Mouse (Mus musculus): Measurements from ENCODE around the gene Efna1. TPM values are rescaled to one million over a fixed set of nuclear protein-coding genes. Genes with fewer than 3 reads are reported as not detected.
A peak's percentile ranks its signal among the peaks of the same experiment; 100 is the strongest.

Efna1 gene
- polyA plus RNA-seq, 1 experiment from 2014 or later = 12.5 TPM

GRCm38 (mm10) chr3:89318971-89319590 is 38.1 kb upstream of the Efna1 start:
- Histone ChIP-seq H3K36me3 (peaks cover 23% of the 10 kb centered on the region), H3K9me3 (no peaks in the 10 kb centered on the region), H3K4me2 (peak overlapping the region; percentile 83), H3K4me3 (peak overlapping the region; percentile 76), H3K4me1 (replicated peaks) (peaks cover 83% of the 10 kb centered on the region), H3K27ac (replicated peaks) (peak overlapping the region; percentile 97), H3K27me3 (peaks cover 22% of the 10 kb centered on the region), H3K9ac (peak overlapping the region; percentile 96)
- 8% methylated on average over 21 of the region's 21 CpGs for WGBS
- no peak for ATAC-seq (ENCODE audit: low read depth)

- ATAC-seq (ENCODE audit: low read depth) = no peak
- WGBS = 73% methylated on average over 8 of the region's 8 CpGs
- peaks cover 22% of the 10 kb centered on the region for H3K27me3 ChIP-seq
Measured at GRCm38 (mm10) chr3:89318316-89318715, 37.4 kb upstream of the Efna1 start.

GRCm38 (mm10) chr3:89317246-89317645 is 36.3 kb upstream of the Efna1 start:
- Histone ChIP-seq H3K27ac (replicated peaks) (peak overlapping the region; percentile 43; the same call in 1 of the 2 replicates), H3K9ac (peak overlapping the region; percentile 56), H3K9me3 (no peaks in the 10 kb centered on the region), H3K4me3 (no peak overlapping the region), H3K4me2 (peak overlapping the region; percentile 51), H3K27me3 (peaks cover 22% of the 10 kb centered on the region), H3K36me3 (peaks cover 36% of the 10 kb centered on the region), H3K4me1 (replicated peaks) (peaks cover 76% of the 10 kb centered on the region)
- ATAC-seq (ENCODE audit: low read depth) = no peak
- WGBS = 56% methylated on average over 6 of the region's 6 CpGs

More at GRCm38 (mm10) chr3:89318316-89318715, 37.4 kb upstream of the Efna1 start:
- no peak overlapping the region for H3K27ac ChIP-seq (replicated peaks)
- peak overlapping the region; percentile 3; the same call in 1 of the 2 replicates for H3K9ac ChIP-seq
- peak overlapping the region; percentile 51; the same call in 1 of the 2 replicates for H3K4me2 ChIP-seq
- no peak overlapping the region for H3K4me3 ChIP-seq
- H3K36me3 ChIP-seq = peaks cover 28% of the 10 kb centered on the region
- H3K9me3 ChIP-seq = no peaks in the 10 kb centered on the region
- peaks cover 82% of the 10 kb centered on the region for H3K4me1 ChIP-seq (replicated peaks)

GRCm38 (mm10) chr3:89316833-89317232 is 35.9 kb upstream of the Efna1 start:
- Histone ChIP-seq H3K4me2 (peak overlapping the region; percentile 51), H3K4me1 (replicated peaks) (peaks cover 71% of the 10 kb centered on the region), H3K9ac (peak overlapping the region; percentile 56), H3K27me3 (peaks cover 22% of the 10 kb centered on the region), H3K4me3 (peak overlapping the region; percentile 6), H3K27ac (replicated peaks) (peak overlapping the region; percentile 43; the same call in 1 of the 2 replicates), H3K36me3 (peaks cover 36% of the 10 kb centered on the region), H3K9me3 (no peaks in the 10 kb centered on the region)
- peak; percentile 9; the same call in 1 of the 2 replicates for ATAC-seq (ENCODE audit: low read depth)
- 0% methylated on average over 4 of the region's 4 CpGs for WGBS

- Histone ChIP-seq H3K4me1 (replicated peaks) (peaks cover 65% of the 10 kb centered on the region), H3K36me3 (peaks cover 36% of the 10 kb centered on the region), H3K27me3 (peaks cover 22% of the 10 kb centered on the region), H3K4me3 (peak overlapping the region; percentile 19), H3K9me3 (no peaks in the 10 kb centered on the region), H3K27ac (replicated peaks) (peak overlapping the region; percentile 28; the same call in 1 of the 2 replicates), H3K9ac (peak overlapping the region; percentile 56), H3K4me2 (peak overlapping the region; percentile 51)
- WGBS = 9% methylated on average over 40 of the region's 40 CpGs
- ATAC-seq (ENCODE audit: low read depth) = no peak
Measured at GRCm38 (mm10) chr3:89315930-89316831, 35.2 kb upstream of the Efna1 start.

GRCm38 (mm10) chr3:89315195-89315929 is 34.4 kb upstream of the Efna1 start:
- WGBS = 6% methylated on average over 21 of the region's 26 CpGs
- Histone ChIP-seq H3K9ac (peak overlapping the region; percentile 56; the same call in 1 of the 2 replicates), H3K9me3 (no peaks in the 10 kb centered on the region), H3K27ac (replicated peaks) (no peak overlapping the region), H3K4me2 (peak overlapping the region; percentile 51), H3K4me1 (replicated peaks) (peaks cover 57% of the 10 kb centered on the region), H3K4me3 (peak overlapping the region; percentile 19), H3K36me3 (peaks cover 36% of the 10 kb centered on the region), H3K27me3 (peaks cover 22% of the 10 kb centered on the region)
- ATAC-seq (ENCODE audit: low read depth) = 0 out of 2 replicates have a peak, but pooled peaks have one; percentile 7

- Histone ChIP-seq H3K36me3 (peaks cover 36% of the 10 kb centered on the region), H3K4me3 (0 out of 2 replicates have a peak overlapping the region, but pooled peaks have one; percentile 19), H3K9me3 (no peaks in the 10 kb centered on the region), H3K9ac (0 out of 2 replicates have a peak overlapping the region, but pooled peaks have one; percentile 56), H3K4me1 (replicated peaks) (peaks cover 51% of the 10 kb centered on the region), H3K4me2 (peak overlapping the region; percentile 51; the same call in 1 of the 2 replicates), H3K27ac (replicated peaks) (no peak overlapping the region), H3K27me3 (peaks cover 22% of the 10 kb centered on the region)
- WGBS = 32% methylated on average over 2 of the region's 2 CpGs
- ATAC-seq (ENCODE audit: low read depth) = no peak
Measured at GRCm38 (mm10) chr3:89314791-89315190, 33.8 kb upstream of the Efna1 start.

GRCm38 (mm10) chr3:89314340-89314739 is 33.4 kb upstream of the Efna1 start:
- no peaks in the 10 kb centered on the region for H3K9me3 ChIP-seq
- 74% methylated on average over 5 of the region's 5 CpGs for WGBS
- no peak for ATAC-seq (ENCODE audit: low read depth)

GRCm38 (mm10) chr3:89308089-89308488 is 27.1 kb upstream of the Efna1 start:
- no peaks in the 10 kb centered on the region for H3K4me1 ChIP-seq (replicated peaks)
- H3K9ac ChIP-seq = no peak overlapping the region
- 0 out of 2 replicates have a peak, but pooled peaks cover 6% of the 10 kb centered on the region for H3K36me3 ChIP-seq
- no peaks in the 10 kb centered on the region for H3K9me3 ChIP-seq
- no peak overlapping the region for H3K4me3 ChIP-seq
- H3K4me2 ChIP-seq = no peak overlapping the region
- WGBS = 2% methylated on average over 9 of the region's 9 CpGs
- H3K27ac ChIP-seq (replicated peaks) = no peak overlapping the region
- ATAC-seq (ENCODE audit: low read depth) = peak; percentile 81
- H3K27me3 ChIP-seq = 0 out of 2 replicates have a peak, but pooled peaks cover 3% of the 10 kb centered on the region

More at GRCm38 (mm10) chr3:89314340-89314739, 33.4 kb upstream of the Efna1 start:
- Histone ChIP-seq H3K36me3 (peaks cover 36% of the 10 kb centered on the region), H3K4me2 (no peak overlapping the region), H3K4me3 (no peak overlapping the region), H3K27me3 (peaks cover 22% of the 10 kb centered on the region), H3K27ac (replicated peaks) (no peak overlapping the region), H3K9ac (no peak overlapping the region), H3K4me1 (replicated peaks) (peaks cover 47% of the 10 kb centered on the region)

GRCm38 (mm10) chr3:89305551-89306325 is 24.8 kb upstream of the Efna1 start:
- H3K9me3 ChIP-seq = no peaks in the 10 kb centered on the region
- no peaks in the 10 kb centered on the region for H3K36me3 ChIP-seq
- no peak overlapping the region for H3K27ac ChIP-seq (replicated peaks)
- ATAC-seq (ENCODE audit: low read depth) = no peak
- no peak overlapping the region for H3K4me2 ChIP-seq
- 0 out of 2 replicates have a peak, but pooled peaks cover 3% of the 10 kb centered on the region for H3K27me3 ChIP-seq
- no peak overlapping the region for H3K4me3 ChIP-seq
- H3K4me1 ChIP-seq (replicated peaks) = no peaks in the 10 kb centered on the region
- 61% methylated on average over 8 of the region's 8 CpGs for WGBS
- H3K9ac ChIP-seq = no peak overlapping the region

GRCm38 (mm10) chr3:89305105-89305504 is 24.2 kb upstream of the Efna1 start:
- Histone ChIP-seq H3K27me3 (peaks cover 8% of the 10 kb centered on the region), H3K27ac (replicated peaks) (no peak overlapping the region), H3K9me3 (no peaks in the 10 kb centered on the region), H3K36me3 (no peaks in the 10 kb centered on the region), H3K4me3 (no peak overlapping the region), H3K9ac (no peak overlapping the region), H3K4me2 (no peak overlapping the region), H3K4me1 (replicated peaks) (peaks cover 1% of the 10 kb centered on the region; the same call in 1 of the 2 replicates)
- 64% methylated on average over 4 of the region's 4 CpGs for WGBS
- no peak for ATAC-seq (ENCODE audit: low read depth)
